Mouse (Mus musculus) kidney, postnatal 4 days (tissue): ENCODE measurements around the gene Sp110.
"Not testable (repeated sequence)": the region's sequence is repeated elsewhere in the genome, so short reads cannot be mapped to it uniquely, and the experiment has no call there.

Experiments
- DNase-seq, 2 experiments: peaks; one replicate each; pipeline ENCODE4 v3.0.0; 2021; ENCODE audit warnings: mixed read lengths in 2 of 2

Sp110 gene

DNA sequence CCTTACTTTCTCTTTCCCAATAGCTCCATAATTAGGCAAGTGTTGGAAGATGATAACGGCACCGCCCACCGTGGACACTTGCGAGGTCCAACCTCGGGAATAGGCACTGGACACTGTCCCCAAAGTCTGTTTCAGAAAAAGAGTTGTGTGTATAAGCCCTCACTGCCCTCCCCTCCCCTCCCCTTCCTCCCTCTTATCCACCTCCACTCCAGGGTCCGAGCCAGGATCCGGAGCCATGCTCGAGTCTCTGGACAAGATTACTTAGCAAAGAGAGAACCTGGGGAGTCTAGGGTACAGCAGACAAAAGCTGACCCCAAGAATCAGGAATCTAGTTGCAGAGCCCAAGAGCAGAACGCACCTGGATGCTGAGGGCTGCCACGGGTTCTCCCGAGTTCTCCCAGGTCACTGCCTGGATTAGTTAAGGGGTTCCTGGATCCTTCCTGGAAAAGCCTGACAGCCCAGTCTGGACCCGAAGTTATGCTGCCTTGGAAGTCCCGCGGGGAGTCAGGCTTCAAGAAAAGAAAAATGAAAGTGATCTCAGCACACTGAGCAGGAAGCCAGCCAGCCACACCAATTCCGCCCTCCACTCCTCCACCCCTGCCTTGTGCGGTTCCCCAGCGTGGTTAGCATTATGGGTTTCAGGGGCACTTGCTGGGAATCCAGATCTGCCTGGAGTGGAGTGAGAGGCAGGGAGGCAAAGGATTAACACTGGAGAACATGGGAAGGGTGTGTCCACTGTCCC is at the start of gene Sp110:
Gene Sp110, minus strand, starts transcription at position 547 of the 742 bp plus-strand sequence.
- not testable (repeated sequence) for DNase-seq

GRCm38 (mm10) chr1:85638144-85638543 is 39.5 kb upstream of the Sp110 start:
- DNase-seq: not testable (repeated sequence)

- DNase-seq: not testable (repeated sequence)
Measured at GRCm38 (mm10) chr1:85636936-85637335, 38.3 kb upstream of the Sp110 start.

DNA sequence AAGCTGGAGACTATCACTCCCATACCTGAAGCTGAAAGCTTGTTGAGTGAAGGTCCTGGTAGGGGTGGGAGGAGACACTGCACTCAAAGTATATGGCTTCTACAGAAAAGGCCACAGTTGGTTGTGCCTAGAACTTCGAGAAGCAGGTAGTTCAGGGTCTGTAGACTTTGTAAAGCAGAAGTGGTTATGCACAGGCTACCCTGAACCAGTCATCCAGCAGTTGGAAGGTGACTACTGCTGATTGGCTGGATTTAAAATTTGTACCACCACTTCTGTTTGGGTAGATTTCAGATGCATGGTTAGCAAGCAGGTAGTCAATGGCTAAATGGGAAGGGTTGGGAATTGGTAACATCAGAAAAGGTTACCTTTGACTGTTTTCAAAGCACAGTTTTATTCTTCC is 20.1 kb upstream of the Sp110 start:
- not testable (repeated sequence) for DNase-seq

GRCm38 (mm10) chr1:85617161-85617560 is 18.5 kb upstream of the Sp110 start:
- not testable (repeated sequence) for DNase-seq

DNA sequence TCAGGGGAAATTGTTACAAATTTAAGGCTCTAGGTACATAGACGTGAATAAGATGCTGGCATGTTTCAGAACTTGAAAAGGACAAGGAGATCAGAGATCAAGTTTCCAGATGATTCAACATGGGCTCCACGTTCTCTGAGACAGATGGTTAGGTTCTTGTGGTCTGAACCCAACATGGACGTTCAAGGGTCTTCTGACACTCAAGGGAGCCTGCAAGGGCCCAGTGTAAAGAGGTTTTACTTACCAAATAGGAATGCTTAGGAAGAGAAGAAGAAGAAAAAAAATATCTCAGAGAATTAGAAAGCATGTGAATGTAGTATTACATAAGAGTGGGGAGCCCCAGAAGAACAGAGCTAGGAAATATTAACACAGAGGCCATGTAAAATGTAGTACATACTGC is 17.2 kb upstream of the Sp110 start:
- DNase-seq: not testable (repeated sequence)

DNA sequence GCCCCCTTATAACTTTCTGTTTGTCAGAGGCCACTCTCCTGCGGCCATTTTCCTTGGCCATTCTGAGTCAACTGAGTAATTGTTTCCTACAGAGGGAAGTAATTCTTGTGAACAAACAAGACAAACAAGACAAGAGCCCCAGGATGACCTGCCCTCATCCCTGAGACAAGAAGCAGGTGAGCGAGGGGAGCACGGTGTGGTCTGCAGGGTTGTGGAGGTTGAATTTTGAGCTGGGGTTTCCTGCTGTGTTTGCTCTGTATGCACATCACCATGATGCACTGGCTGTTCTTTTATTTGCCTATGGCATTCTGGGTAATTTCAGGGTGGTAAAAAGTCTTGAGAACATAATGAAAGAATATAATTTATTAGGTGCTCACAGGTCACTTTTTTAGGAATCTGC is 16.5 kb upstream of the Sp110 start:
- DNase-seq: not testable (repeated sequence)

GRCm38 (mm10) chr1:85610581-85610980 is 12.0 kb upstream of the Sp110 start:
- DNase-seq: peak in 1 of 2 experiments; percentile 3

GRCm38 (mm10) chr1:85608361-85608760 is 9.7 kb upstream of the Sp110 start:
- DNase-seq: not testable (repeated sequence)

GRCm38 (mm10) chr1:85604341-85604740 is 5.7 kb upstream of the Sp110 start:
- not testable (repeated sequence) for DNase-seq

- peak; percentile 3 to 14 for DNase-seq
Measured at GRCm38 (mm10) chr1:85600794-85601193, 2.2 kb upstream of the Sp110 start.

- not testable (repeated sequence) for DNase-seq
Measured at GRCm38 (mm10) chr1:85600078-85600477, 1.5 kb upstream of the Sp110 start, which contains the start of gene Sp140. Gene Sp140 (plus strand): TSS chr1:85600378.

GRCm38 (mm10) chr1:85592526-85592925 is 6.1 kb downstream of the Sp110 start:
- DNase-seq: not testable (repeated sequence)

DNA sequence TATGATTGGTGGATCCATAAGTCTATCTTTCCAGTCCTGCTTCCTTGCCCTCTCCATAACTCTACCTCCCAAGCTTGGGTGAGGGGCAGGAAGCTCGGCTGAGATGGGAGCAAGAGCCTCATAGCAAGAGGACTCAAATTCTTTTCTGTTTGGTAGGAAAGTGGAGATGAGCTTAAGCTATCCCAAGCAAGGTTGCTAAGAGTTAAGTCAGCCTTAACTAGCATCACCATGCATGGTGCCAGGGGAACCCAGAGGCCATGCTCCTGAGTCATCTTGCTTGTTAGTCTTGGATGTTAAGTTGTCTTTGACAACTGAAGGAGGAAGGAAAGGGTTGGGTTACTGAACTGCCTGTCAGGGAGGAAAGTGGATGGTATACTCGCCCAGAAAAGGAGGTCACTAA is 9.9 kb downstream of the Sp110 start:
- DNase-seq: not testable (repeated sequence)

GRCm38 (mm10) chr1:85581518-85581917 is 17.1 kb downstream of the Sp110 start:
- DNase-seq: not testable (repeated sequence)

GRCm38 (mm10) chr1:85580578-85580977 is 18.0 kb downstream of the Sp110 start:
- DNase-seq: not testable (repeated sequence)

GRCm38 (mm10) chr1:85580148-85580534 is 18.5 kb downstream of the Sp110 start:
- DNase-seq: not testable (repeated sequence)

DNA sequence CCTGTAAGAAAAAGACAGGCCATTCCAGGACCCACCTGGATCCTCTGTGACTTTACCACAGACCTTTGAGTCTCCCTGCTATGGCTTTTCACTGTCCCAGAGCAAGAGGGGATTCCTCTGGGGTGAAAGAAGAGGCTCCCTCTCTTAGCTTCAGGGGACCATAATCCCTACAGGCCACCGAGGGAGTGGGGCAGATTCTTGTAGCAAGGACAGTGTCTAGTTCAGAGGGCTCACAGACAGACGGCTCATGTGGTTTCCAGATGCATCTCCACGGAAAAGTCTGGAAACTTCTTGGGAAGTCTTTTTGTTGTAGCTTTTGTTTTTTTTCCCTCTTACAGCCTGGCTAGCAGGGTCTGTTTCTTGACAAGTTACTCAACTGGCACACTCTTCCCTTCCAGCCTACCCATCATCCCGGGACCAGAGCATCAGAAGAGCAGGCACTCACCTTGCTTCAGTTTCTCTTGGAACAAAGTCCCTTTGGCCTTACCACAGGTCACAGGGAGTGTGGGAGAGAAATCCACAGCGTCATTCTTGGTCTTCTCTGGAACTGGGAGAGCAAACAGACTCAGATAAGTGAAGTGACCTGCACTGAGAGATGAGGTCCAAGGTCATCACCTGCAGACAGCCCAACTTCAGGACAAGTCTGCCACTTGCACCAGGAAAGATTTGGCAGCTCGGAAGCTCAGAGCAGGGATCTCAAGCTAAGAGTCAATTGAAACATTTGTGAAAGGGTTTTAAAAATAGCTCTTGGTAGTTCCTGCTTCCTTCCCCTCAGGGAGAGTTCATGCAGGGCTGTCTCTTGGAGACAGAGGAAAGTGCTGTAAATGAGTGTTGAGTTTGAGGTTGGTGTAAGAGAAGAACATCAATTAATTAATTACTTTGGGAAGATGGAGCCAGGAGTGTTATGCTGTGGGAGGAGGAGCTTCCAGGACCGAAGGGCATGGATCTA is 19.1 kb downstream of the Sp110 start:
- DNase-seq: not testable (repeated sequence)

DNA sequence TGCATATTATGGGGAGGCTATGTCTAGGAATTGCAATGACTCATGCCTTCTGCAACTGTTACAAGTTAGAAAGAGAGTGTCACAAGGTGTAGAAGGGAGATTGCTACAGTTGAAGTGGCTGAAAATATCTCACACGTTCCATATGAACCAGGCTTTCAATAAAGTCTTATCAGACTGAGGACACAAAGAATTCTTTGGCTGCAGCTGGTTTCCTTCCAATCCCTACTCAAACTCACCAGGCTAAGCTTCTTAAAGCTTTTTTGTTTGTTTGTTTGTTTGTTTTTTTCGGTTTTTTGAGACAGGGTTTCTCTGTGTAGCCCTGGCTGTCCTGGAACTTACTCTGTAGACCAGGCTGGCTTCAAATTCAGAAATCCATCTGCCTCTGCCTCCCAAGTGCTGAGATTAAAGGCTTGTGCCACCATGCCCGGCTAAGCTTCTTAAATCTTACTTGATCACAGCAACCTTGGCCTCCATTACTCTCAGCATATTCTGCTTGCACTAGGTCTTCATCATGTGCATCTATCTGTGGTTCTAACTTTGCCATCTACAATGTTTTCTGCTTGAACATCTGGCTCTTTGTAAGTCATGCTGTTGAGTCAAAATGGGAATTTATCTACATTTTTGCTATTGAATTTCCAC is 20.1 kb downstream of the Sp110 start:
- DNase-seq: not testable (repeated sequence)

DNA sequence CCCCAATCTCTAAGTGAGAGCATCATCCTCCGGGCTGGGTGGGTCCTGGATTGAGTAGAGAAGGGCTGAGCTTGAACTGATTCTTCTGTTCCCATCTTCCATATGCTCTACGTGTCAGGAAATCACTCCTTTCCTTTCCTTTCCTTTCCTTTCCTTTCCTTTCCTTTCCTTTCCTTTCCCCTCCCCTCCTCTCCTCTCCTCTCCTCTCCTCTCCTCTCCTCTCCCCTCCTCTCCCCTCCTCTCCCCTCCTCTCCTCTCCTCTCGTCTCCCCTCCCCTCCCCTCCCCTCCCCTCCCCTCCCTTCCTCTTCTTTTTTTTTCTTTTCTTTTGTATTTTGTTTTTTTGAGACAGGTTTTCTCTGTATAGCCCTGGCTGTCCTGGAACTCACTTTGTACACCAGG is 23.2 kb downstream of the Sp110 start, which contains the start of gene G530012D18Rik:
Gene G530012D18Rik, plus strand, starts transcription at position 301 of the 400 bp plus-strand sequence.
- not testable (repeated sequence) for DNase-seq

DNA sequence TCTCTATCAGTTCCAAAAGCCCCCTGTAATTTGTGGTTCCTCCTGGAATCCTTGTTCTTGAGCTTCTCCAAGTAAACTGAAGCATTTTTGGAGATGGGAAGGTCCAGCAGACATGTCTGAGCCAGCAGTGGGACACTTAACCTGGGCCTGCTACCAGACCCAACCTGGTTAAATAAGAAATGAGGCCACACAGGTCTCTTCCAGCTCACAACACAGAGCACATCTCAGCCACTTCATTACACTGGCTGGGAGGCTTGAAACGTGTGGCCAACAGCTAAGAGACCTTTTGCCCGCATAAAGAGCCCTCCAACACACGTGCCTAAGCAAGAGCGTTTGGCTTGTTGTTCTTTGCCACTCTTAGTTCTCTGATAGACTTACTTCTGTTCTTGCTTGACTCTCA is 25.1 kb downstream of the Sp110 start:
- not testable (repeated sequence) for DNase-seq

DNA sequence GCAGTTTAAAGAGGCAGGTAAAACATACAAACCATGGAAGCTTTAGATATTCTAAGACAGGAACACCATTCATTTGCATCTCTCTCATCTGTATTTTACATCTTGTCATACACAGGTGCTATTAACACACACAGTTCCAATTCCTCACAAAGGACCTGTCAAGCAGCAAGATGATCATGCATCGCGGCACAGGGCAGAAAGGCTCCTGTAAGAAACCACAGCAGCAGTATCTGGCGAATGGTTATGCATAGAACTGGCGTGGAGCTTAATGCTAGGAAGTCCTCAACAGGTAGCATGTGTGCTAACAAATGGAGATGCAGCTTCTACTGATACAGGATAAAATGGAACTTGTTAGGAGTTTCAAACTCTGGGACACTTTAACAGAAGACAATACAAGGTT is 43.4 kb downstream of the Sp110 start:
- DNase-seq: peak; percentile 4 to 5

DNA sequence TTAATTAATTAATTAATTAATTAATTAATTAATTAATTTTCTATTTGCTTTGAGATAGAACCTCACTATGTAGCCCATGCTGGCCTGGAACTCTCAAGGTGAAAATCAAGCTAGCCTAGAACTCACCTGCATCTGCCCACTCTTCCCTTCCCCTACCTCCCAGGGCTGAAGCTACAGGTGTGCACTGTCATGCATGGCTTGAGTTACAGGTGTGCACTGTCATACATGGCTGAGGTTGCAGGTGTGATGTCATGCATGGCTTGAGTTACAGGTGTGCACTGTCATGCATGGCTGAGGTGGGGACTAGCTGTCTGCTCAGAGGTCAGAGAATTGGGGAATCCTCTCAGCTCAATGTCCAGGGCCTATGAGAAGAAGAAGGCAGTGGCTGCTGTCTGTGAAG is 52.2 kb downstream of the Sp110 start:
- not testable (repeated sequence) for DNase-seq
